Mouse (Mus musculus): ENCODE measurements around the gene 2410131K14Rik.

The 2410131K14Rik gene

DNA sequence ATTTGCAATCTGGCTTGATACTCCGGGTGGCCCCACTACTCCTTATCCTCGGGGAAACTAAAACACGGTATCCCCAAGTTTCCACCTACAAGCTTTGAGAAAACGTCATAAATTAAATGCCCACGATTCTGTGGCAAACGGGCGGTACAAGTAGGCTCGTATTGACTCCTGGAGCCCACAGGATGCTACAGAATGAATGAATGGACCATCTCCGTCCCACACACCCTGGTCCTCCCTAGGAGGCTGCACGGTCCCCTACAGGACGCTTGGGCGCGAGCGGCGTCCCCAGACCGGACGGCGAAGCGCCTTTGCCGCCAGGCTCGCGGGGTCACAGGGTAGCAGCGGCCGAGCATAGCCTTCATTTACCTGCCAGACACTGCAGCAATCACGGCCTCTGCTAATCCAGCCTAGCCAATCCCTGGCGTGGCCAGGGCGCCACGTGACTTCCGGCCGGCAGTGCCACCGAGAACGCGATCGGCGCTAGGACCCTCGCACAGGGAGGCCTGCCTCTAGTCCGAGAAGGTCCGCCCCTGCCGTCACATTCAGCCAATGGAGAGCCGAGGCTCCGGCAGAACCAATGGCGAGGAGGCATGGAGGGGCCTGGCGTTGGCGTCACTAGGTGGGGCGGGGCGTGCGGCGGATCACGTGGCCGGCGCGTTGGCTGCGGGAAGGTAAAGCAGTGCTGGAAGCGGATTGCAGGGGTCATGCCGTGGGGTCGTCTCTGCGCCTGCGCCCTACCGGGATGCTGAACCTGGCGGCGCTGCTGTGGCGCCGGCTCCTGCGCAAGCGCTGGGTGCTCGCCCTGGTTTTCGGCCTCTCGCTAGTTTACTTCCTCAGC lies at the start of gene 2410131K14Rik, which contains the start of gene Rnft2:
Gene 2410131K14Rik, plus strand, starts transcription at position 622 of the 838 bp plus-strand sequence.
Gene Rnft2, minus strand, starts transcription at position 511 of the 838 bp plus-strand sequence.
- in situ Hi-C loops (cut with MboI; ENCODE audit: low pct_unique_long_range_greater_than_20kb in 1 of 2, low sequenced_read_pairs in 2 of 2, unreplicated experiment in 1 of 2): no loop called here

DNA sequence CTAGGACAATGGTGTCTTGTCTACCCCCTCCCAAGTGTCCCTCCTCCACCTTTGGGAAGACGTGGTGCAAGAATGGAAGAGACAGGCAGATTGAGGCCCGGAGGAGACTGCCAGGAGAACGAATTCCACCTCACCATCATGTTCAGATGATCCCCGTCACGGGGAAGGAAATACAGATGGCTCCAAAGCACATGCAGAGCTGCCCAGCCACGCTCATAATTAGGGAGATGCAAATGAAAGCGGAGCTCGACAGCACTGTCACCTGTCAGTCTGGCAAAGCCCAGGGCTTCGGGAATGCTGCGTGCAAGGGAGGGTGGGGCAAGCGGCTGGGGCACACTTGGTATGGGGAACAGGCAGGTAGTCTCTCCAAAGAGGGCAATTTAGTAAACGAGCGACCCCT lies 47.6 kb upstream of the 2410131K14Rik start:
- in situ Hi-C loops (cut with MboI; ENCODE audit: low pct_unique_long_range_greater_than_20kb in 1 of 2, low sequenced_read_pairs in 2 of 2, unreplicated experiment in 1 of 2): no loop called here

DNA sequence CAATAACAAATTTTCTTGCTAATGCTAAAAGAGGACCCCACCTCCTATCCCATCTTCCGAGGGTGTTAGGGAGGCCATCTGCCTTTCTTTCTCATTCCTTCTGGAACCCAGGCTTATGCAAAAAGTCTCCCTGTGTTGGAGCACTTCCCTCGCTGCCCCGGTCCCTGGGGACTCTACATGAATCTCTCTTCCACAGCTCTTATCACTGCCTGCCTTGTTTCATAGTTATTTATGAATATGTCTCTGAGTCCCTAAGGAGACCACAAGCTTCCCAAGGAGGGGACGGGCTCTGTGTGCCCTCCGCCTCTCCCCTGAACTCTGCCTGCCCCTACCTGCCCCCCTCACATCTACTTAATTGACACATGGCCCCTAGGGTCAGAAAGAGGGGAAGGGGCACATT lies 45.4 kb upstream of the 2410131K14Rik start:
- in situ Hi-C loops (cut with MboI; ENCODE audit: low pct_unique_long_range_greater_than_20kb in 1 of 2, low sequenced_read_pairs in 2 of 2, unreplicated experiment in 1 of 2): no loop called here

DNA sequence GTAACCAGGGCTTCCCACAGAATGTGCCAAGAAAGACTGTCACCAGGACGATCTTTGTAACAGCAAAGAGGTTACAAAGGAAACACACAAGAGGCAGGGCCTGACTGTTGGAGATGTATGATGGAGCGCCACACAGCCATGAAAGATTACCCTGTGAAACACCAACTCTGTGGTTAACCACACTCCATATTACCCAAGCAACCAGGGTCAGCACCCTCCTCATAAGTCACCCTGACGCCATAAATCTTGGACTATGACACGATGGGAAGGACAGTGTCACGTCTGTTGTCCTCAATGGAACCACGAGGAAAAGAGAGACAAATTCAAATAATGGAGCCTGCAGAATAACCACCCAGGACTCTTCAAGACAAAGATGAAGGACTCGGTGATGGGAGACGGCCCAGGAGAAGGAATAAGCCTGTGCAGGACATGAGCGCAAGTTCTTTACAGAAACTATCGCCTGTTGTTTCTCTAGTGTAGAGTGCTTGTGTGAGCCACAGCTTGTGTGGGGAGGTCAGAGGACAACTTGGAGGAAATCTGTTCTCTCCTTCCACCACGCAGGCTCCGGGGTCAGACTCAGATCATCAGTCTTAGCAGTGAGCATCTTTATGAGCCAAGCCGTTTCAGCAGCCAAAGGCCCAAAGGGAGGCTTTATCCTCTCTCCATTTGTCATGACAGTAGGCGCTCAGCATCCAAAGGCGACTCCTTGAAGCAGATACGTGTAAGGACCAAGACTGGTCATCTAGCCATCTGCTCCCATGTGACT lies 40.2 kb upstream of the 2410131K14Rik start:
- in situ Hi-C loops (cut with MboI; ENCODE audit: low pct_unique_long_range_greater_than_20kb in 1 of 2, low sequenced_read_pairs in 2 of 2, unreplicated experiment in 1 of 2): no loop called here

DNA sequence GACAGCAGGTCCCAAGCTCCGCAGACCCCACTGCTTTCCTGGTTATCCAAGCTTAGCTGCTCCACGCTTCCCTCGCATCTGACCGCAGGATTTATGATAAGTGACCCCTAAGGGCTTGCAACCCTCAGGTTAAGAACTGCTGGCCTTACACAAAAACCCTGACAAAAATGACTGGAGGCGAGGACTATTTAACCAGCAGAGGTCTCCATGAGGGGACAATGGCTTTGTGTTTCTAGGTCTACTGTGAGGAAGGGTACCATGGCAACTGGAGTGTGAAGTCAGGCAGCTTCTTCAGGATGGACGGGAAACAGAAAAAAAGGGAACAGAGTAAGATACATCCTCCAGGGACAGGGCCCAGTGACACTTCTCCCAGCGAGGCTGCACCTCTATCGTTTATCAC lies 39.2 kb upstream of the 2410131K14Rik start:
- in situ Hi-C loops (cut with MboI; ENCODE audit: low pct_unique_long_range_greater_than_20kb in 1 of 2, low sequenced_read_pairs in 2 of 2, unreplicated experiment in 1 of 2): no loop called here

DNA sequence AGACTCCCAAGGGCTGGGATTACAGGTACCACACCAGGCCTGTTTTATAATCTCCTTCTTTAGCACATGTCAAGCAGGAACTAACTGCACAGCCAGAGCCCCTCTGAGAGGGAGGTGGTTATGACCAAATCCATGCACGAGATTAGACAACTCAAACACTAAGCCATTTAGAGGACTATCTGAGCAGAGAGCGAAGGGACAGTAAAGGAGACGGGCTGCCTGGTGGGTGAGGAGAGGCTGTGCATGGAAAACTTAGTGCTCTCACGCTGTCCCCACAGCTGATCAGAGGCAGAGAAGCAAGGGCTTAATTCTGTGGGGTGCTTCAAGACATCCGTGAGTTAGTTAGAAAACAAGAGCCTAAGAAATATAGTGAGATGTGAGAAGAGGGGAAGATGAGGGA lies 31.0 kb upstream of the 2410131K14Rik start:
- in situ Hi-C loops (cut with MboI; ENCODE audit: low pct_unique_long_range_greater_than_20kb in 1 of 2, low sequenced_read_pairs in 2 of 2, unreplicated experiment in 1 of 2): no loop called here

DNA sequence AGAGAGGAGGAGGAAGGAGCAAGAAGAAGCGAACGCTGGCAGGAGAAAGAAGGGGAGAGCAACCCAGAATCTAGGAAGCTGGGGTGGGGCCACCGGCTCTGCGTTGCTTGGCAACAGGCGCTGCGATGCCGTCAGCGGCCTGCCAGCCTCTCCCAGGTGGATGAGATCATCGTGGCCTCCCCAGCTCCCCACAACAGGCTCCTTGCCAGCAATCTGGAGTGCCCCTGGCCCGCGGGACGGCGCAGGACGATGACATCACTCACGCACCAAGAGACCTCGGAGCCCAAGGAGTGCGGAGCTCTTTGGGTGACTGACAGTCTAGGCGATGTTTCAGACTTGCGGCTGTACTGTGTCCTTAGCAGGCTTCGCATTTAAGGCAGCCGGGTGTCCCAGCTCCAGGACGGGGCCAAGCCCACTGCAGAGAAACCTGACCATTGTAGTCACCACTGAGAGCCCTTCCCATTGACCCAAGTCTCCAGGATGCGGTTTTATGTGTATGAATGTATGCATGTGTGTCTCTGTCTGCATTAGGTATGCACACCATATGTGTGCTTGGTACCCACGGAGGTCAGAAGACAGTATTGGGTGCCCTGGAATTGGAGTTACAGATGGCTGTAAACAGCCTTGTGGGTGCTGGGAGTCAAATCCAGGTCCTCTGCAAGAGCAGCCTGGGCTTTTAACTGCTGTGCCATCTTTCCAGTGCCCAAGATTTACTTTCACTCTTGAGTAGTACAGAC lies 30.4 kb upstream of the 2410131K14Rik start:
- in situ Hi-C loops (cut with MboI; ENCODE audit: low pct_unique_long_range_greater_than_20kb in 1 of 2, low sequenced_read_pairs in 2 of 2, unreplicated experiment in 1 of 2): no loop called here

DNA sequence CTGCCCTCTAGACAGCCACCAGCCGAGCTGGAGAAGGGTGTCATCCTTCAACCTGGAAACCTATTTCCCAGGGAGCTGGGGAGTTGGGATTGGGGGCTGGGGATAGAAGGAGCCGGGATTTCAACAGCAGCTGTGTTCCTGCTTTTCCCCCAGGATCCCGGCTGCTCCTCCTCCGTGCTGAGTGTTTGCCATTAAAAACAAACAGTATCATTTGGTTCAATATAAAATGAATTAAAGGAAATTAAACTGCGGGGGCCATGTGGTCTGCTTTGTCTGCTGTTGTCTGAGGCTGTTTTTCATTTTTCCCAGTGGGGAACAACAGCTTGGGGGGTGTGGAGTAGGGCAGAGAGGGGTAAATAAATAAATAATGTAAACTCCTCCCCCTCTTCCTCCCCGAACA lies 27.6 kb upstream of the 2410131K14Rik start:
- in situ Hi-C loops (cut with MboI; ENCODE audit: low pct_unique_long_range_greater_than_20kb in 1 of 2, low sequenced_read_pairs in 2 of 2, unreplicated experiment in 1 of 2): no loop called here

DNA sequence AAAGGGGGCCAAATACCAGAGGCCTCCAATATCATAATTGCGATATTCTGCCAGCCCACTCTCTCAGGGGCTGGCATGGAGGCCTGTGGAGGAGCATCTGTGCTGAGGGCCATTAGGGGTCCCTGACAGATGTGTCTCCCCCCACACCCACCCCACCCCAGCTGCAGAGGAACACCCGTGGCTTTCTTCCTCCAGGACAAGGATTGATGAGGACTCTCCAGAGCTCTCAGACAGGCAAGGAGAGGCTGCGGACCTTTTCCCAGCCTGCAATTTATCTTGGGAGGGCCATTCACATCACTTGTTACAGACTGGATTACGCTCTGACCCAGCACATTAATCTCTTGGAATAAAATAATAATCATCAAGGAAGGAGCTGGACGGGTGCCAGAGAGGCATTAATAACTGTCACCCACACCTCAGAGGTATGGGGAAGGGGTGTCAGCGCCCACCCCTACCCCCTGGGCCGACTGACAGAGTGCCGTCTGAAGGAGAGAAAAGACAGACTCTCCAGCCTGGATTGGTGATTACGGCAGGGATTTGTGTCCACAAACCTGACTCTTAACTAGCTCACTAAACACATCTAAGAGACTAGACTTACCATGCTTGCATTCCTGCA lies 21.8 kb upstream of the 2410131K14Rik start:
- in situ Hi-C loops (cut with MboI; ENCODE audit: low pct_unique_long_range_greater_than_20kb in 1 of 2, low sequenced_read_pairs in 2 of 2, unreplicated experiment in 1 of 2): no loop called here

DNA sequence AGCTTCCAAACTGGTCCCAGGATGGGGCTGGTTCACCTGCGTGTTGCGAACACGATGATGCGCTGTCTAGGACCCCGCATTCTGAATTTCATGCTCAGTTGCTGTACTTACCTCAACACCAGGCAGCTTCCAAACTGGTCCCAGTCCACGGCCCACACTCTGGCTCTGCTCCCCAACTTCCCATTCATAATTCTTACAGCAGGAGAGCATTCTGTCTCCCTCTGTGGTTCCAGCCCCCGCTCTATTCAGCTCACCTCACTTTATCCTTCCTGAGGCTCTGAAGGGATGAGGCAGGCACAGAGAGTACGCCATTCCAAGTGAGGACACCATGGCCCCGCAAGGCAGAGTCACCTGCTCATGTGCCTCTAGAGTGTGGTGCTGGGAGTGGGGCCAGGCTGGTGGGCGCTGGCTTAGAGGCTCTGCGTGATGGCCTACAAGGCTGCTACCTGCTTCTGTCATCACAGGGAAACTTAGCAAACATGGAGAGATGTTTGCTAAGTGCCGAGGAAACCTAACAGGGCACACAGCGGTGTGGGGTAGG lies 14.9 kb upstream of the 2410131K14Rik start:
- in situ Hi-C loops (cut with MboI; ENCODE audit: low pct_unique_long_range_greater_than_20kb in 1 of 2, low sequenced_read_pairs in 2 of 2, unreplicated experiment in 1 of 2): no loop called here

DNA sequence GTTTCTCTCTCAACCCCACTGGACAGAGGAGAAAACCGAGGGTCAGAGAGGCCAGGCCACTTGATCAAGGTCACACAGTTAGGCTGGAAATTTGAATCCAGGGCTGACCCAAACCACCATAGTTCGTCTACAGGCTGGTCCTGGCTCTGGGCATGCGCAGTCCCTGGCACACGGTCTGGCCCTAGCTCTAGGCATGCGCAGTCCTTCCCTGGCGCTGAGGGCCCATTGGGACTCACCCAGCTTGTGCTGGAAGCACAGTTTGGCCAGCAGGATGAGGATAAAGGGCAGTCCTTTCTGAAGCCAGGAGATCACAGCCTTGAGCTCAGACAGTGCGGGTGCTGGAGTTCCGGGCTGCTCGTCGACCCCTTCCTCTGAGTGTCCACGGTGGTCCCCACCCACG lies 8.1 kb upstream of the 2410131K14Rik start:
- in situ Hi-C loops (cut with MboI; ENCODE audit: low pct_unique_long_range_greater_than_20kb in 1 of 2, low sequenced_read_pairs in 2 of 2, unreplicated experiment in 1 of 2): no loop called here

DNA sequence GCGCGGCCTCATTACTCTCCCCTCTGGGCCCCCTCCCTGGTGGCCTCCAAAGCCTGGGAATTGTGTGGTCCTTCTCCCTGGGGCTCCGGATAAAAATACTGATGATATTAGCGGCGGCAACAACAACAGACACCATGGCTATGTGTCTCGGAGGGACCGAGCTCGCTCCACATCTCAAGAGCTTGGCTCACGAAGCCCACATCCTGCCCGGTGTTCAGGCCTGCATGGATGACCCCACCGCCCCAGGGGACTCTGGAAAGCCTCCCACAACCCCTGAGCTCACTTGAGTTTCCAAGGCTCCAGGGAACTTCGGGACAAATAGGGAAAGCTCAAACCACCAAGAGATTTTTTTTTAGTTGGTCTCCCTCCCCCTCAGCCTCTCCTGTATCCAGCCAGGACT lies 5.4 kb upstream of the 2410131K14Rik start:
- in situ Hi-C loops (cut with MboI; ENCODE audit: low pct_unique_long_range_greater_than_20kb in 1 of 2, low sequenced_read_pairs in 2 of 2, unreplicated experiment in 1 of 2): no loop called here

DNA sequence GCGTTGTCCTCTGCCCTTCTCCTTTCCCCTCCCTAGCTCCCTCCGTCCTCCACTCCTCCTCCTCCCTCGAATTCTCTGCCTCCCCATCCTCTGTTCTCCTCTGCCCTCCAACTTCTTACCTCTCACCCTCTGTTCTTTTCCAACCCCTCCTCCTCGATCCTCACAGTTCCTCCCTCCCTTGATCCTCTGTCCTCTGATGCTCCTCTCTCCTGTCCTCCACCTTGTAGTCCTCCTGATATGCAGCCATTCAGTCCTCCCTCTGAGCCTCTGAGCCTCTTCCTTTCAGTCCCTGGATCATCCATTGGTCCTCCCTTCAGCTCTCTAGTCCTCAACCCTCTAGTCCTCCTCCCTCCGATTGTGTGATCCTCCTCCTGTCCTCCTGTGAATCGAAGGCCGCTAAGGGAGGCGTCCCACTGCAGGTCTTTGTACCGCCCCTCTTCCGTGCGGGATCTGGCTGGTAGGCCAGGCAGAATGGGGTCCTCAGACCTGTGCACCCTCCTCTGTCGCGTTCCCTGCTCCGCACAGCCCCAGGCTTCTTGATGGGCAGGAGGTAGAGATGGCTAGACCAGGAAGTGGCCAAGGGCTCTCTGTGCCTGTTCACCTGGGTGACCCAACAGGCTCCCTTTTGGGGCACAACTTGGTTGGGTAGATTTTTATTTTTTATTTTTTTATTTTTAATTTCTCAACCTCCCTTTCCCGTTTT lies 730 bp downstream of the 2410131K14Rik start:
- in situ Hi-C loops (cut with MboI; ENCODE audit: low pct_unique_long_range_greater_than_20kb in 1 of 2, low sequenced_read_pairs in 2 of 2, unreplicated experiment in 1 of 2): no loop called here

DNA sequence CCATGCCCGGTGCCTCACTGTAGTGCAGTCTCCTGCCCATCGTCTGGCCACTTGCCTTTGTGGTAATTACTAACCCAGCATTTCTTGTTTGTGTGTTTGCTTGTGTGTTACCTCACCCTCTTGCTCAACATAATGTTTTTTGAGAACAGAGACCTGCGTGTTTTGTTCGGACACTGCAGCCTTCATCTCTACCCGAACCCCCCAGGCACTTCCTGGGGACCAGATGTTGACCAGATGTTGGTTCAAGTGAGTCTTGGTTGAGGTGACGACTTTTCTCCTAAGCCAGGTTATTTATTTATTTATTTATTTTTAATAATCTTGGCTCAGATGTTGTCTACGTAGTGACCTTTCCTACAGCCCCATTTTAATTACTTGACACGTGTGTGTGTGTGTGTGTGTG lies 2.4 kb downstream of the 2410131K14Rik start:
- in situ Hi-C loops (cut with MboI; ENCODE audit: low pct_unique_long_range_greater_than_20kb in 1 of 2, low sequenced_read_pairs in 2 of 2, unreplicated experiment in 1 of 2): no loop called here

DNA sequence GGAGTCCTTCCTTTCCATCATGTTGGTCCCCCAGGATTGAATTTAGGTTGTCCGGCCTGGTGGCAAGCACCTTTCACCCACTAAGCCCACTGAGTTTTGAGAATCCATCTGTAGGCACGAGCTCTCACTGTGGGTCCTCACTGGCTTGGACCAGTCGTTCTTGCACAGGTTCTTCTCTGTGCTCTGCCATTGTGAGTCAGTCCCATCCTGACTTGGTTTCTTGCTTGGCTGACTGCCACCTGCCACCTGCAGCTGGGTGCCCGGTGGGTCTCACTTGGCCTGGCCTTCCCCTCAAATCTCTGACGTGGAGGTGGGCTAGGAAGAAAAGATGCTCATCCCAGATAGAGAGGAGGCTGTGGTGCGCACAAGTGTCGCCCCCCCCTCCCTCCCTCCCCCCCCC lies 6.0 kb downstream of the 2410131K14Rik start:
- in situ Hi-C loops (cut with MboI; ENCODE audit: low pct_unique_long_range_greater_than_20kb in 1 of 2, low sequenced_read_pairs in 2 of 2, unreplicated experiment in 1 of 2): no loop called here

DNA sequence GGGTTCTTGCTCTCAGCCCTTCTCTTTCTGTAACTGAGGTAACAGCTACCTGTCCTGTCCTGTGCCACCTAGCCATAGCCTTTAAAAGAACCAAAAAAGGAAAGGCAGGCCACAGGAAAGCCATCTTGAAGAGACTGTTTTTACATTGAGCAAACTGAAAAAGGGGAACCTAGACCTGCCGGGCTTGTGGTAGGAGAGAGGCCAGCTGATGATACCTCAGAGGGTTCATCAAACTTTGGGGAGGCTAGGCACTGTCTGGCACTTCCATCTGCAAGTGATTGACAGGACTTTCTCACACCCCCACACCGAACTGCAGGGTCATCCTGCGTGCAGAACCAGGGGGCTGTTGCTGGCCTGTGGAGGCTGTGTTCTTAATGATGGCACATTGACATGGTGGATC lies 8.5 kb downstream of the 2410131K14Rik start:
- in situ Hi-C loops (cut with MboI; ENCODE audit: low pct_unique_long_range_greater_than_20kb in 1 of 2, low sequenced_read_pairs in 2 of 2, unreplicated experiment in 1 of 2): no loop called here

DNA sequence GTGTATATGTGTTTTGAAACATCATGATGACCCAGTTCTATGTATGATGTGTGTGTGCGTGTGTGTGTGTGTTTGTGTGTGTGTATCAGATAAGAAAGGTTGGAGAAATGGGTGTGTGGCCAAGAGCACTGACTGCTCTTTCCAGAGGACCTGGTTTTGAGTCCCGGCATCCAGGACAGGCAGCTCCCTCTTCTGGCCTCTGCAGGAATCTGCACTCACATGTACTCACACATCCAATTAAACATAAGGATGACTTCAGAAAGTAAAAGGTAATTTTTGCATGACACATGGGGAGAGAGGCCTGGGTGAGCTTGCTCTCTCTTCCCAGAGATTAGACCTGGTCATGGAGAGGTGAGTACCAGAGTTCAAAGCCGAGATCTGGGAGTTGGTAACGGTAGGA lies 12.0 kb downstream of the 2410131K14Rik start:
- in situ Hi-C loops (cut with MboI; ENCODE audit: low pct_unique_long_range_greater_than_20kb in 1 of 2, low sequenced_read_pairs in 2 of 2, unreplicated experiment in 1 of 2): no loop called here

DNA sequence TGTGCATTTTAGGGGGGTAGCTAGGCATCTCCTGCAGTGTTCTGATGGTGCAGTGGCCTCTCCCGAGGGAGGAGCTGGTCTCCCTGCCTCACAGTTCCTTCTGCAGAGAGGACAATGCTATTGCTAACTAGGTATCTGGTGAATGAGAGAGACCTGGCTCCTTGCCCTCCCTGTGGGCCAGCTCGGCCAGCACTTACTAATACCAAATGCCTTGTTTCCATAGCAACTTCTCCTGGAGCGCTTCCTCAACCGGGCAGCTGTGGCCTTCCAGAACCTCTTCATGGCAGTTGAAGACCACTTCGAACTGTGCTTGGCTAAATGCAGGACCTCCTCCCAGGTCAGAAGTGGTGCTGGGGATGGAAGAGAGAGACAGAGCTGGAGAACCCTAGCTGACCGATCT lies 14.1 kb downstream of the 2410131K14Rik start:
- in situ Hi-C loops (cut with MboI; ENCODE audit: low pct_unique_long_range_greater_than_20kb in 1 of 2, low sequenced_read_pairs in 2 of 2, unreplicated experiment in 1 of 2): no loop called here

All from mouse embryonic stem cell (cell line).